Mouse (Mus musculus) mouse embryonic stem cell (cell line): ENCODE measurements at regions not wholly inside any gene's neighbourhood (a gene's known extent, or its start where the extent isn't known, plus 50 kb on each side); places are given as distances from the start of the nearest gene placed in this dataset.

Source experiments
- in situ Hi-C, 2 experiments: fragments of 300-500 bp; cut with MboI; formaldehyde crosslinking; loops; 1 replicate in 1 of 2; 3 replicates in 1 of 2; pipeline ENCODE4 v1.14.3; 2019 to 2020; ENCODE audit warnings: low sequenced_read_pairs in 2 of 2, low pct_unique_long_range_greater_than_20kb in 1 of 2, mixed read lengths in 1 of 2; ENCODE audit not compliant: unreplicated experiment in 1 of 2

DNA sequence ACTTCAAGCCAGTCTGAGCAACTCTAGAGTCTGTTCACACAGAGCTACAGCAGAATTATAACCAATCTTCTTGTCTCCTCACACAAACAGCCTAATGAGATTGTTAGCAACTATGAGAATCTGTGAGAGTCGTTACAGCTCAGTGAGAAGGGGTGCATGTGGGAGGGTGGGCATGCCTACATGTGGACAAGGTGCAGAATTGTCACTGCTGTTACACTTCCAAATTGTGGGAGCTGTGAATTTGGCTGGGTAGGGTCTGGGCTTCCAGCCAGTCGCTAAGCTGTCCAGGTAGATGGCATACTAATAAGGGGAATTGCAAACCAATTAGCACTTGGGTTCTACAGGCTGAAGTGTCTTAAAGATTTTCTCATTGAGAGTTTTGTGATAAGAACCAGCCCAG is 762.1 kb downstream of the Gm826 start:
- in situ Hi-C loops: no loop called here

DNA sequence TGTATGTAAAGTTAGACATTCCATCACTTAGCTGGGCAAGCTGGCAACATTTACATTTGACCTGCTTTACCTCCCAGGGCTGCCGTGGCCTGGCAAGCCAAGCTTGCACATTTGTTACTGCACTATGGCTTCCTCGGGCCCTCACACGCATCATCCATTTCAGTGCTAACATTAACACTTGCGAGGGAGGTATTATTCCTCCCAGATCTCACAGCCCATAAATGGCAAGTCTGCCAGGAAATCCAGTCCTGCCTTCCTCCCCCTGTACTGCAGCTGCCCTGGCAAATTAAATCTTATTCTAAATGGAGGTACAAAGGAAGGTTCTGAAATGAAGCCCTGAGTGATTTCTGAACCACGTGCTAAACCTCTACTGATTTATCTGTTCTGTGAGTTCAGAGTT is 758.7 kb downstream of the Gm826 start:
- in situ Hi-C loops: no loop called here

DNA sequence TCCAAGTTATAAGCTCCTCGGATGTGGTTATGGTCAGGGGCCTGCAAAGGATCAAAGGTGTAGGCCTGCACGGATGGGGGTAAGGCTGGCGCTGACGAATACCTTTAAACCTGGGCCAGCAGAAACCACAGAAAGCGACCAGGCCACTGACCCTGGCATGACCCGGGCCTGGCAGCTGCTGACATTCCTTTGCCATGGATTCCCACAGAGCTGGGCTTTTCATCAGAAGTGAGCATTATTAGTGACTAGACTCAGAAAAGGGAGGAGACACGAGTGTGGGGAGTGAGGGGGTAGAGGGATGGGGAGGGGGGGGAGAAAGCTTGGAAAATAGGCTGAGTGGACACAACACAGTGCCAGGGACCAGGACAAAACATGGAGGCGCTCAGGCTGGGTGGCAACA is 750.9 kb downstream of the Gm826 start:
- in situ Hi-C loops: no loop called here

DNA sequence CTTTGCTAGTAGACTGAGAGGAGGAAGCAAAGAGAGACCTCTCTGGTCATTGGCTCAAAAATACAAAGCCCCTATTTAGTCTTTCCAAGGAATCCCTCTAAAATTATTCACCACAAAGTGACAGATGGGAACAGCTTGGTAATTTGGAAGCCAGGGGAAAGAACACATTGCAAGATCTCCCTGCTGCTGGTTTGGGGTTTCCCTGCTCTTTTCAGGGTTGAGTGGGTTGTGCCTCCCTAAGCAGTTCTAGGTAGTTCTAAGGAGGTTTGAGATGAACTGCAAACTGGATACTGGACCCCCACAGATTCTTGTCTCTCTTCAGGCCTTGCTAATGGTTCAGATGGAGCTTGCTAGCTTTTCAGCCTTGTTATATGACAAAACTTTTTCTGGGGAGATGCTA is 749.3 kb downstream of the Gm826 start:
- in situ Hi-C loops: no loop called here

DNA sequence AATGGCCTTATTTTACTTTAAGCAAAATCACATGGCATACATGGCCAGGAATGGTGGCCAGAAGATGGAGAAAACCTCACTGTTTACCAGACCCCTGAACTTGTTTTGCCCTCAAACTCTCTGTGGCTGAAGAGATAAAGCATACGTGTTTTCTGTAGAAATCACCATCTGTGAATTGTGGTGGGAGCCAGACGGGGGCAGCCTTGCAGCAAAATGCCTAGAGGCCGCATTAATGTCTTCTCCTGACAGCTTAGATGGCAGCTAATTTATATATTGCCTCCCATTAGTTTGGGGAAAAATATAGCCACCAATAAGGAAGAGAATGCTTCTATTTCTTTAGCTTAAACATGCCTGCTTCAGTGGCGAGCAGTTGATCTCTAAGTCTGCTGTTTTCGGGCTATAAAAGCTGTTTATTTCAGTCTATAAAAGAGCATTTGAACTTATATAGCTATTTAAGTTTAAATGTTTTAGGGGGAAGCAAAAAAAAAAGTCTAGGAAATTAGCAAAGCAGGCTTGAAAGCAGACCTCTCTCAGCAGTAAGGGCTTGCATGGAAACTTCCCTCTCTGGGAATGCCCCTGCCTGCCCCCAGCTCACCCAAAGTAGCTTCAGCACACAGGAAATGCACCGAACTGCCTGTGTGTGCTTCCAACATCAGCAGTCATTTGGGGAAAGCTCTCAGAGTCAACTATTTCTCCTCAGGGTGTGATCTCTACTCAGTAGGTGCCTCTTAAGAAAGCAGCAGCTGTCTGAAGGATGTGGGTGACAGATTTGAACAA is 747.1 kb downstream of the Gm826 start:
- in situ Hi-C loops: no loop called here

DNA sequence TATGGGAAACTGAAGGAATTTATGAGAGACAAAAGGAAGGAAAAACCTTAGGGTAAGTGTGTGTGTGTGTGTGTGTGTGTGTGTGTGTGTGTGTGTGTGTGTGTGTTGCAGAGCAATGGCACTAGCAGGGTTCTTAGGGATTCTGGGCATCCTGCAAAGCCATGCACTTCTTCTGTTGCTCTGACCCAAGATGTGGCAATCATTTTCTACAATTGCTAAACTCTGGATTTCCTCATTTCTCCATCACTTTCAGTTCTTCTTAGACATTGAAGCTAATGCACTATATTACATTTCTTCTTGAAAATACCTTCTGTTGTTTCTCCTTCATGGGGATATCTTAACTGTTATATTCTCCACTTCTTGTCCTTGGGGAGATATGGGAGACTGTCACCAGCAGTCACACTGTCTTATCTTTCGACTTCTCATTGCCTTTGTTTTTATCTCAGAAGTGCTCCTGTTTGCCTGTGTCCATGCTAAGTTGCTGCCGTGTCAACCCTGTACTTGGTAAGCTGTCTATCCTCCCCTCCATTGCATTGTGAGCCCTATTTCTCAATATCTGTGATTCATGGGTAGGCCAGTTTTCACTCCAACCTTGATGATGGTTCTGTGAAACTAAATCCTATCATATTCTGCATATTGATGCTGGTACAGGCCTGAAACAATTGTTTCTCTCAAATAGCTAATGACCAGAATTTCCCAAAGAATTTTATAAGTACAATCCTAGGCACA is 742.4 kb downstream of the Gm826 start:
- in situ Hi-C loops: no loop called here

DNA sequence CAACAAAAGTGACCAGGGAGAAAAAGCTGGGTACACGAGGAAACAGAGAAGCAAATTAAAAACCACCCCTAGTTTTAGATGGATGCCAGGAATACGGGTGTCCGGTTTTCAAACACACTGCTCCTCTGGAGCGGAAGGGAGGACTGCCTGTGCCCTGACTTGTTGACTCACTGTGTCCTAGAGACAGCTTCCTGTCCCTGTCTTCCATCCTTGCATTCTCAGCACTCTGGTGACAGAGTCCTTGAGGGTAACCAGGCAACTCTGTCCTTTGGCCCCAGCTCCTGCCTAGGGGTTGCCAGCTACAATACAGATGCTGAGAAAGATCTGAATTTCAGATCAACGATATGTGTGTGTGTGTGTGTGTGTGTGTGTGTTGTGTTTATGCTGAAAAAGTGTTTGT is 741.1 kb downstream of the Gm826 start:
- in situ Hi-C loops: no loop called here

DNA sequence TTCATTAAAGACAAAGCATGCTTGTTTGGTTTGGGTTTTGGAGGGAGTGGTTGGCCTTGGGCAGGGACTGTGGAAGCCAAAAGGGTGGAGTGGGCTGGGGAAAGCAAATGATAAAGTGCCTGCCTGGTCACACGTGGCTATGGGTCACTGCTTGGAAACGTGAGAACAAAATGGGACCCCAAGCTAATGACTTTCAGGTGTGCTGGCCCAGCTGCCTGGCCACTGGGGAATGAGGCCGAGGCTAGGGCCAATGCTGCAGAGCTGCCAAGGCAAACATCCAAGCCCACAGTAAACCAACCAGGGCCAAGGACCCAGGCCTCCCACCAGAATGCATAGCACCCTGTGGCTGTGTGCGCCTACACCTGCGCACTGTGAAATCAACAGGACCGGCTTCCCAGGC is 737.7 kb downstream of the Gm826 start:
- in situ Hi-C loops: no loop called here

DNA sequence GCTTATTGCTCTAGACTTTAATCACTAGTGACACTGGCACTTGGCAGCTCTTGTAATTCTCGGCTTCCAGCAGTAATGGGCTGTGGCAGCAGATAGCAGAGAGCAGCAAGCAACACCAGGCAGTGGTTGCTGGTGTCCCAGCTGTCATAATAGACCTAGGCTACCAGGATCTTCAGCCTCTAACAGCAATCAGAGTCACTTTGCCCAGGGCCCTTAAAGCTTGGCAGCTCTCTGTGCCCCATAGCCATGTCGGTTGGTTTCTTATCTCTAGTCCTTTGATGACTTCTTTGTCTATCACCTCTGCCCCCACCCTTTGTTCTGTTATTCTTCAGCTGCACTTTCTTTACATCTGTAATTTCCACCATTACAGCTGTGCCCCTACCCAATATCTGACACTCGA is 735.9 kb downstream of the Gm826 start:
- in situ Hi-C loops: no loop called here

DNA sequence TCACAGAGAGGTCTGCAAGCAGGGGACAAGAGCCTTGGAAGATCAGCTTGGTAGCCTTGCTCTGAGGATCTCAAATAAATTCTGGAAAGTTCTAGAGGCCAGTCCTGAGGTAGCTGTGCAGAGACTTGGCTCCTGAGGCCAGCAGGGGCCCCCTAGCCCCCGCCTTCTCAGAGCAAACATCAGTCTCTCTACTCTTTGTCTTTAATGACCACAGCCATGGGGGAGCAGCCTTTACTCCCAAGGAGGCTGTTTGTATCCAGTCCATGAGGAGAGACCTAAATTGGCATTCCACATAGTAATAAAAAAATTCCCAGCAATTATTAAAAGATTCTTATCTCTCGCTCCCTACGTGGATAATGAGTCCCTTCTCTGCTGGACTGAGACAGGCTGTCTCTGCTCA is 726.8 kb downstream of the Gm826 start:
- in situ Hi-C loops: no loop called here

DNA sequence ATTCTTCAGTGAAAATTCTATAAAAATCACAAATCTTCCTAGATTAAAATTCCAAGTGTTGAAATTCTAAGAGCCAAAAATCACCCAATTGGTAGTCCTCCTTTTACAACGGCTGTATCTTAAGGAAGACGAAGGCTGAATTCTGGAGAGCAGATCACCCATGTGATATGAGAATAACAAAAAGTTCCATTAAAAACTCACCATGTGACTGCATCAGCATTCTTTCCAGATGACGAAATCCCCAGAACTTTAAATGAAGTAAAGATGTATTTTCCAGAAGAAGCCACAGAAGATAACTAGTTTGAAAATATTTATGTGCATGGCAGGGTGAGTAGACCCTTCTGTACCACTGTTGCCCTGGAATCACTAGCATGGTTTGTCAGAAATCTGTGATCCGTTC is 723.5 kb downstream of the Gm826 start:
- in situ Hi-C loops: no loop called here

DNA sequence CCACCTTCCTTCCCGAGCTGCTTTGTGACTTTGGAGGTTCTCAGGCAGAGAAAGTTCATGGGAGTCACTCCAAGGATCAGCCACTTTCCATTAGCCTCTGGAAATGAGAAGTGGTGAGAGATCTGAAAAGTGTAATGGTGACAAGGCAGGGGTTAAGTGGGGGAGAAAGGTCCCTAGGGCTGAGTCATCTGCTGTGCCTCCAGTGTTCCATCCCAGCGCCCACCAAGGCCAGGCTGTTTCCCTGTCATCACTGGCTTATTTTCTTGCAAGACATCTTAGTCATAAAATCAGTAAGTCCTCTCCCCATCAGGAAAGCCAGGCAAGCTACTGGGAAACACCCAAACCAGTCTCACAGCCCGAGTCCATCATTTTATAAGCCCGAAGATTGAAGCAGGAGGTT is 717.3 kb downstream of the Gm826 start:
- in situ Hi-C loops: no loop called here

DNA sequence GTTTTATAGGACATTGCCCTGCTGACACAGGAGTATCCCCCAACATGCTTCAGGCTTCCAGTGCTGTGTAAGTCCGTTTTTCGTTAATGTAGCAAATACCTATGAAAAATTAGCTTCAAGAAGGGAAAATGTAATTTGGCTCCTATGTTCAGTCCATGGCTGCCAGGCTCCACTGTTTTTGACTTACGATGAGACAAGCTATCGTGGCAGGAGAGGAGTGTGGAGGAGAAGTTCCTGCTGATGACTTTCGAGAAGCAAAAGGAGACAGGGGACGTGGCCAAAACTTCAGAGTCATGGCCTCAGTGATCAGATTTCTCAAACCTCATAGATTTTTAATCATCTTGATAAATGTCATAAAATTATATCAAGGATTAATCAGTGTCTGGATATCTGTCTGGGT is 712.7 kb downstream of the Gm826 start:
- in situ Hi-C loops: no loop called here

DNA sequence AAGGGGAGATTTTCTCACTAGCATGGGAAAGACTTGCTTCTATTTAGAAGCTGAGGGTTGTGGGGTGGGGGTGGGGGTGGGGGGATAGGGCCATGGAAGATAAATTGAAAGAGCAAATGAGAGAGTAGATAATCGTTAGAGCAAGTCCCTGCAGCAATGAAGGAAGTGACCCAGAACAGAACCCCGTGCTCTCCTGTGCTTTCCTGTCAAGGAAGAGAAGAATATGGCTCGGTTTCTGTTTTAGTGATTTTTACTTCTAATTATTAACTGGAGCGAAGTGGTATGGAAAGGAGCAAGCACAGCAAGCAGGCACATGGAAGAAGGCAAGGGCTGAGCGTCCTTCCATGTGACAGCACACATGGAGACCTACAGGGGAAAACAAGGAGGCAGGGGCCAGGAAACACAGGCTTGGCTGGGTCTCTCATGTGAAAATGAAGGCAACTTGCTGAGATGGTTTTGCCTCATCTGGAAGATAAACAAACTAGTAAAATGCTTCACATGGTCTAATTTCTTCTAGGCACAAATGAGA is 711.8 kb downstream of the Gm826 start:
- in situ Hi-C loops: no loop called here

DNA sequence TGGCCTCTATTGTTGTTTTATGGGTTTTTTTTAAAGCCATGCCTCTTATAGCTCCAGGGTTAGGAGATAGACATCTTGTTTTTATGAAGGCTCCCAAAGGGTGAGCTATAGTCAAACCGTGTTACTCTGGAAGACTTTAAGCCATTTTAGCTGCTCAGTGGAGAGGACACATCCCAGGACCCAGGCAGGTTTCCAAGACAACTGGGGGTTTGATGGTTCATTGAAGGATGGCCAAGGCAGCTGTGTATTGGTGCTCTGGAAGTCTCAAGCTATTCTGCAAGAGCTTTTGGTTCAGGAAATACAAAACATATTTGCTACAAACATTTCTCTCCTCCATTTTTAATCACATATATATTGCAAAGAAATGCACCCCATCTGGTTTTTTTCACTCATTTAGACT is 708.7 kb downstream of the Gm826 start:
- in situ Hi-C loops: no loop called here

DNA sequence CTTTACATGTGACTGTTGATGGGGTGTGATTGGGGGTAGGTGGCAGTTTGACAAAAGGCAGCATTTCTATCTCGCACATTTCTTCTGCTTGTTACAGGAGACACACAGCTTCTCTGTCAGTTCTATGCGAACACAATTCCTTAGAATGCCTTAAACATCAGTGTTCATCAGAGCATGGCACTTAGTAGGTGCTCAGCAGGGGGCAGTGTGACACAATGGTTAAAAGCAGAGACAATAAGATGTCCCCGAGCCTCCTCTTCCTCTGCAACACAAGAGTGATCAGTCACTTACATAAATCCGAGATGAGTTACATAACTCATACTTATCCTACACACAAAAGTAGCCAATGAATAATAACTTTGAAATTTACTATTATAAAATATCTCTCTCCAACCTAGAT is 688.1 kb downstream of the Gm826 start:
- in situ Hi-C loops: no loop called here

DNA sequence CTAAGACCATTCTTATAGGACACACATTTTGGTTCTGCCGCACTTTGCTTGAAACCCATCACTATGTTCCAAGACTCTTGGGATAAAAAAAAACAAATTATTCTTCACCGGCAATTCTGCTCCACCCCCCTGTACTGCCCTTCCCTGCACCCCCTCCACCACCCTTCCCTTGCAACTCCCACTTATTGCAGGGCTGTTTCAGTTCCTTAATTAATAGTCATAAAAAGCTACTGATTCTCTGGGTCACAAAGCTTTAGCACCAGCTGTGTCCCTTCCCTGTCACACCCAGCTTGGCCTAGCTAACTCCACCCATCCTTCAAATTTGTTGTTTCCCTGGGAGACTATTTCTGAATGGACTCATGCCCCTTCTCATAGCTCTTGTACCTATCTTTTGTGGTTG is 687.4 kb downstream of the Gm826 start:
- in situ Hi-C loops: no loop called here

DNA sequence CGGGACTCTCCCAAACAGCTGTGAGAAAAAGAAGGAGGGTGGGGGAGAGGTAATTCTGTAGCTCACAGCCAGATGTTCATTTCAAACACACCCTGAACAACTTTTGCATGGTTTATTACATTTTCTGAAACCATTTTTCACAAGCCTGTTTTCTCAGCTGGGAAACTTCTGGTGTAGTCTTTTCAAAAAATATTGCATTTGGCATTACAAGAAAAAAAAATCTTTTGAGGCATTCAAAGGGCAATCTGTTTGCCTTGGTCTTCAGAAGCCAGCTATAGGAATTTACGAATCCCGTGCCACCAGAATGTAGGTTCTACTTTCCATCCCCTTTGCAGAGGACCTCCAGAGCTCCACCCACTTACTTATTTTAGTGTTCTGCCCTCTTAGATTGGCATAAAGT is 681.7 kb downstream of the Gm826 start:
- in situ Hi-C loops: no loop called here

DNA sequence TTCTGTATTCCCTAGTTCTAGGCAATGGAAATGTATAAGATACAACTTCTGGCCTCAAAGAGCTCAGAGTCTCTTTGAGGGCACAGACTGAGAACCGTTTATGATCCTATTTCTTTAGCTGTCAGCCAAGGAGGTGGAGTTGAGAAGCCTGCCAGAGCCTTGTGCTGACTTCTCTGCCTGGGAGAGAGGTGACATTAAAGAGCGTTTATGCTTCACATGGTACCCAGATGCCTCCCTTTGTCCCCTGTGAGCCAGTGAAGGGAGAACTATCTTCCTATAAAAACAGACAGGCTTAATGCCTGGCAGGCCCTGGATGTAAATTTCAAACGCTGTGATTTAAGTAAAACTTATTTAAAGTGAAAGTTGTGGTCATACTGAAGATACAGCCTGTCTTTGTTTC is 657.1 kb downstream of the Gm826 start:
- in situ Hi-C loops: no loop called here

DNA sequence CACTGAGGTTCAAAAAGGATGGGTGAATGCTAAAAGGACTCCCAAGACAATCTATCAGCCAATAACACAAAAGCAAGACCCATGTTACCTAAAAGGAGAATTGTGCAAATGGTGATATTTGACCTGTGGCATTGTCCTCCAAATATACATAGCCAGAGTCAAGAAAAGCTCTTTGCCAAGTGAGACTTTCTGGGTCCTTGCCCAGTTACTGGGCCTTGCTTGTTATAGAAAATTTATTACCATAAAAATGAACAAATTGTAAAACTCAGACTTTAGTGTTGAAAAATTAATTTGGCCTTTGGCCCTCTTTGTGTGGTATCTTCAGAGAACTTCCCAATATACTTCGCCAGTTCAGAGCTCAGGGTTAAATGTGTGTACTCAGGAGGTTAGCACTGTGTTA is 653.3 kb downstream of the Gm826 start:
- in situ Hi-C loops: no loop called here
